Mouse (Mus musculus): ENCODE measurements around the gene Foxf1.
A peak's percentile ranks its signal among the peaks of the same experiment; 100 is the strongest.

Gene Foxf1

DNA sequence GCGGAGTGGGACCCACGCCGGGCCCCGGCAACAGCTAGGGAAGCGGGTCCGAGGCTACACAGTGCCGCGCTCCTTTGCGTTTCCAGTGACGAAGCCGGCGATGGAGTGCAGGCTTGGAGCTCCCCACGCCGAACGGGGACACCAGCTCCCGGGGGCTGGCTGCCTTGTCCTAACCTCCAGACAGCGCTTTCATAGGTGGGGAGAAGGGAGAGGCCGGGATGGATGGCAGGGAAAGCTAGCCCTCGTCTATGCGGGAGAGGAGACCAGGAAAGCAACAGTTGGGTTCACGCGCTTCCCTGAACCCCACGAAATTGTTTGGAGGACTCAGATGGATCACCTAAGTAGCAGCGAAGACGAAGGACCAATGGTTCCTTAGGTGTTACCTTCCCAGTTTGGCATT, 30.9 kb downstream of the Foxf1 start:
- no peak for DNase-seq

- peak; percentile 68 to 69 for DNase-seq
Measured at GRCm38 (mm10) chr8:121115948-121116347, 31.8 kb downstream of the Foxf1 start, which contains the start of gene Foxc2. TSS of gene Foxc2 (plus strand) at chr8:121116171.

- DNase-seq, result no peak
Measured at GRCm38 (mm10) chr8:121116591-121117185, 32.5 kb downstream of the Foxf1 start.

- DNase-seq, result no peak
Measured at GRCm38 (mm10) chr8:121117186-121117651, 33.0 kb downstream of the Foxf1 start.

DNA sequence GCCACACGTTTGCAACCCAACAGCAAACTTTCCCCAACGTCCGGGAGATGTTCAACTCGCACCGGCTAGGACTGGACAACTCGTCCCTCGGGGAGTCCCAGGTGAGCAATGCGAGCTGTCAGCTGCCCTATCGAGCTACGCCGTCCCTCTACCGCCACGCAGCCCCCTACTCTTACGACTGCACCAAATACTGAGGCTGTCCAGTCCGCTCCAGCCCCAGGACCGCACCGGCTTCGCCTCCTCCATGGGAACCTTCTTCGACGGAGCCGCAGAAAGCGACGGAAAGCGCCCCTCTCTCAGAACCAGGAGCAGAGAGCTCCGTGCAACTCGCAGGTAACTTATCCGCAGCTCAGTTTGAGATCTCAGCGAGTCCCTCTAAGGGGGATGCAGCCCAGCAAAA, 33.7 kb downstream of the Foxf1 start:
- peak in 1 of 2 experiments; percentile 35 for DNase-seq

DNA sequence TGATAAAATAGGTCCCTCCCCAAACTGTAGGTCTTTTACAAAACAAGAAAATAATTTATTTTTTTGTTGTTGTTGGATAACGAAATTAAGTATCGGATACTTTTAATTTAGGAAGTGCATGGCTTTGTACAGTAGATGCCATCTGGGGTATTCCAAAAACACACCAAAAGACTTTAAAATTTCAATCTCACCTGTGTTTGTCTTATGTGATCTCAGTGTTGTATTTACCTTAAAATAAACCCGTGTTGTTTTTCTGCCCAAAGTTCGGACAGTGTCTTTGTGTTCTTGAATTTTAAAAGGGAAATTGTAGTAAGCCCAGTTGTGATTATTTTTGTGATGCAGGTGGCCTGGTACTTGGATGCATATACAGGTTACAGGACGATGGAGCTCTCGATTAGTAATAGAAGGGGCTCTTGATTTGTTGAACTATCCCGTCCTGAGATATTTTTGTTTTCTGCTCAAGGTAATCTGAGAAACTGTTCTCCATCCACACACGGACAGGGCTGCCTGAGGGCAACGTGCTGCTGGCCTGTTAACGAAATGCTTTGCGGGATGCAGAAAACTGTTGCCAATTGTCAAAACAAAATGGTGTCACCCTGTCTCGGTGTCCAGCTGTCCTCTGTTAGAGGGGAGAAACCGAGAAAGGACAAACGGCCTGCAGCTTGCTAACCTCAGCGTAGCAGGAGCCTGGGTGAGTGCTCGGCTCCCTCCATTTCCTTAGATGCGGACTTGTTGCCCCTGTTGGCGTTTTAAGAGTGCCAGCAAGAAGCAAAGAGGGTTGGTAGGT, 34.6 kb downstream of the Foxf1 start:
- no peak for DNase-seq

GRCm38 (mm10) chr8:121119635-121120455, 35.7 kb downstream of the Foxf1 start:
- DNase-seq, result no peak

- no peak for DNase-seq
Measured at GRCm38 (mm10) chr8:121120456-121121419, 36.6 kb downstream of the Foxf1 start.

- no peak for DNase-seq
Measured at GRCm38 (mm10) chr8:121121704-121122103, 37.5 kb downstream of the Foxf1 start.

DNA sequence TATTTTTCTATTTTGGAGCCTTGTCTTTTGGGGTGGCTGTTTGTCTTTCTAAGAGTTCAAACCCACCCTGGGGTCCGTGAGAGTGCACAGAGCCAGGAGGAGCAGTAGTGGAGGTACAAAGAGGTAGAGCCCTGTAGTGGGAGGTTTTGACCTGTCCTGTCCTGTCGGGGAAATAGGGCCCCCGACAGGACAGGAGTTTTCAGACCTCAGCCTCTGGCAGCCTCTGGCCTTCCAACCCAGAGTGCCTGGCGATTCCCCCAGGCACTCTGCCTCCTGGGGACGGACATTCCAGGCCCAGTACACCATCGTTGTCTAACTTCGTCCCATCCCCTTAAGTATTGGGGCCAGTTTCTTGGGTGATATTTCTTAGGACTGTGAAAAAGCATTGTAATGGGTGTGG, 38.2 kb downstream of the Foxf1 start:
- no peak for DNase-seq

GRCm38 (mm10) chr8:121123113-121123512, 38.9 kb downstream of the Foxf1 start:
- no peak for DNase-seq

DNA sequence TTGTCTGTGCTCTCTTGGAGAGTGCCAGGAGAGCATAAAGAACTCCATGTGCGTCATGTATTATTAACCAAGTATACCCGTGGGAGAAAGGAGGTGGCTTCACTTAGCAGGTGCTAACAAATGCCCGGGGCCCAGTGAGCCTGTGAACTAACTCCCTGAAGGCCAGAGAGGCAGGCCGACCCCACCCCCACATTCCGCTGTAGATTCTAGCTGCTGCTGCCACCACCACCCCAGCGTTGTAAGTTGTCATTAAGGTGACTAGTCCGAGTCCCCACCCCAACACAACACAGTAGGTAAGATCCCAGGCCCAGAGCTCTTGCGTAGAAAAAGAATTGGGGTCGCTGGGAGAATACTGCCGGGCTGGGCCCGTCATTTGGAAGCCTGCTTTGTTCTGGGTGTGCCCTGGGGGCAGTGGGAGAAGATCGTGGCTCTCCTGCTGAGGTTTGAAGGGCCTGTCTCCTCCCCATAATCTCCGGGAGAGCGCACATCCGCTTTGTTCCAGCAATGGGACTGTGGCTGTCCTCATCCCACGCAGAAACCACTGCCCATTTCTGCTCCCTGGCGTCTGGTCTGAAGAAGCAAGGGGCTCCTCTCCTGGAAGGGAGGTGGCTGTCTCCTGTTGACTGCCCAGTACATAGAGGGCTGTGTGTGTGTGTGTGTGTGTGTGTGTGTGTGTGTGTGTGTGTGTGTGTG, 40.5 kb downstream of the Foxf1 start:
- DNase-seq, result no peak

GRCm38 (mm10) chr8:121125311-121125876, 41.2 kb downstream of the Foxf1 start:
- peak; percentile 72 to 77 for DNase-seq

DNA sequence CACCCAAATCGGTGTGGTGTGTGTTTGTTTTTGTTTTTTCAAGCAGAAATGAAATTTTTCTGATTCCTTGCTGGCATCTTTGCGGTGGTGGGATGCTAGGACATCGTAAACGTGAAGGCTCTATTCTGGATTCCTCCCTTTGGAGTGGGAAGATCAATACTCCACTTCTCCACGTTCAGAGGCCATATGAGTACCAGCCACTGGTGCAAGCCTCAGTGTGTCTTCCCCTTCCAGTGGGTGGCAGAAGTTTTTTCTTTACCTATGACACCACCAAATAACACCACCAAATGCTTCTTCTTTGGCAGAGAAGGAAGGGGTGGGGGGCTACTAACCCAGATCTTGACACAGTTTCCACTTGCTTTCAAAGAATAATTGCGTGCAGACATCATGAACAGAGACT, 42.0 kb downstream of the Foxf1 start:
- no peak for DNase-seq

DNA sequence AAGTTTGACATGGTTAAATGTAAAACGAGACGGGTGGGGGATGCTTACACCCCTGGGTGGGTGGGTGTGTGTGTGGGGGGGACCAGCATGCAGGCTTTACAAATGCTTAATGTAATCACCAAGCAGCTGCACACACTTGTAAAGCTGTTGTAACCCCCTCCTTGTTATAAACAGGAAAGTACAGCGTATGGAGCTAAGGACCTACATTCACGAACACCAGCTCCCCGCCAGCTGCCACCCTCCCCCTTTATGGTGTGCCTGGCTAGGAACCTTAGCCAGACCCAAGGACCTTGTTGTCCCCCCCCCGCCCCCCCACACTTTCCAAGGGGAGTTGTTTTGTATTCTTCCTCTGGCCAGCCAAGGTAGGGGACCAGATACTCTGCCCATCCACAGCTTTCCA, 42.5 kb downstream of the Foxf1 start:
- DNase-seq, result no peak

- DNase-seq, result no peak
Measured at GRCm38 (mm10) chr8:121127291-121127701, 43.1 kb downstream of the Foxf1 start.

DNA sequence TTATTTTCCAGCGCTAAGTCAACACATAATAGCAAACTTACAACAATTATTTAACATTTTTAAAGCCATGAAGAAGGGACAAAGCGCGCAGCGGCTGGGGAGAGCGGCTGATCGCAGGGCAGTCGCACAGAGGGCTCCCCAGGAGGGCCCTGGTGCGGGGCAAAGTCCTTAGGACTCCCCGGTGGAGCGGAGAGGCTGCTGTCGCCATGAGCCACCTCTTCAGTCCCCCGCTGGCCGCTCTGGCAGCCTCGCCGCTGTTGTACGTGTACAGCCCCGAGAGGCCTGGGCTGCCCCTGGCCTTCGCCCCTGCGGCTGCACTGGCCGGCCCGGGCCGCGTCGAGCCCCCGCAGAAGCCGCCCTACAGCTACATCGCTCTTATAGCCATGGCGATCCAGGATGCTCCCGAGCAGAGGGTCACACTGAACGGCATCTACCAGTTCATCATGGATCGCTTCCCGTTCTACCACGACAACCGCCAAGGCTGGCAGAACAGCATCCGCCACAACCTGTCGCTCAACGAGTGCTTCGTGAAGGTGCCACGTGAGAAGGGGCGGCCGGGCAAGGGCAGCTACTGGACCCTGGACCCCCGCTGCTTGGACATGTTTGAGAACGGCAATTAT, 43.7 kb downstream of the Foxf1 start, which contains the start of gene Foxl1:
TSS of gene Foxl1 (plus strand) at position 185 of the 620 bp plus-strand sequence.
- peak; percentile 32 to 47 for DNase-seq

DNA sequence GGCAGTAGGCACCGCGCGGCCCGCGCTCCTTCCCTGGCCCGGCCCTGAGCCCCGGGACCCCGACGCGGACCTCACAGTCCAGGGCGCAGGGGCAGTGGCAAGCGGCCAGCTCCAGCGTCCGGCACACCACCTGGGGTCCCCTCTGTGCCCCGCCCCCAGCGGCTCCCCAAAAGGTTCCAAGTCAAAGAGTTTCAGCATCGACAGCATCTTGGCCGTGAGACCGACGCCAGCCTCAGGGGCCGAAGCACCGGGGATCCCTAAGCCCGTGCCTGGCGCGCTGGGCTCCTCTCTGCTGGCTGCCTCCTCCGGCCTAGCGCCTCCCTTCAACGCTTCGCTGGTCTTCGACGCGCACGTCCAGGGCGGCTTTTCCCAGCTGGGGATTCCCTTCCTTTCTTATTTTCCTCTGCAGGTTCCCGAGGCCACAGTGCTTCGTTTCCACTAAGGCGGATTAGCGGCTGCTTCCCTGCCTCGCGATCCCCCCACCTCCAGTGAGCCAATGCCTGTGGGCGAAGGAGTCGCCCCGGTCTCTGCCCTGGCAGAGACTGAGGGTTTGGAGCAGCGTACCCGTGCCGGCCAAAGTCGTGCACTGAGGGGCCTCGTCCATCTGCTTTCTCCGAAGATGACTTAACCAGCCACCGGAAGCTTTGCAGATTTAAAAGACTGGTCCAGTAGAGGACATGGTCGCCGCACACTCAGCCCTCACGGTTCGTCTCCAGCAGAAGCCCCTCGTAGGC, 44.5 kb downstream of the Foxf1 start:
- peak; percentile 43 to 48 for DNase-seq

- no peak for DNase-seq
Measured at GRCm38 (mm10) chr8:121129265-121129940, 45.2 kb downstream of the Foxf1 start.

Measured in cerebellum, postnatal 10 days (tissue).